In genomic region chr11:96366092-96367041, GRCm38 (mm10) we compare ENCODE assay signal across 11 mouse cellular contexts. TPM values are rescaled to one million over a fixed set of nuclear protein-coding genes. Genes with fewer than 3 reads are reported as not detected.
DNase-seq lines count a peak whose midpoint lies in the region; ATAC-seq lines count a peak whose summit lies in the region.
"Had no signal": no experiment of that assay in that cellular context is flagged by ENCODE, and none has a peak within 500 bp of the region (broad histone marks: within the 10 kb centered on the region; RNA-seq: fewer than 3 reads in every experiment).

No protein-coding gene starts in this region.

- H3K4me2 ChIP-seq in forebrain, embryonic 14.5 days (ENCODE audit: low read length), result no peak overlapping the region
- H3K4me2 ChIP-seq: forebrain, embryonic 13.5 days had no signal

- peak; percentile 70 for DNase-seq in heart, embryonic 10.5 days (ENCODE audit: low spot score)
- no peak for DNase-seq in heart, adult 8-10 months (ENCODE audit: low spot score)
- peak; percentile 52 for DNase-seq in kidney, adult 18-20 months
- peak; percentile 33 for DNase-seq in lung, postnatal 14 days
- DNase-seq in forebrain, embryonic 14.5 days (ENCODE audit: low spot score), result no peak
- DNase-seq in right cerebral cortex, postnatal 14 days, result no peak
- no peak for DNase-seq in layer of hippocampus, postnatal 36 days

- H3K36me3 ChIP-seq in heart, embryonic 10.5 days, result no peaks in the 10 kb centered on the region
- H3K36me3 ChIP-seq in forebrain, embryonic 14.5 days (ENCODE audit: control insufficient read depth, insufficient read depth, low read length), result no peaks in the 10 kb centered on the region

- peak overlapping the region; percentile 64 for H3K27ac ChIP-seq in heart, embryonic 10.5 days
- no peak overlapping the region for H3K27ac ChIP-seq in forebrain, embryonic 14.5 days (ENCODE audit: low read depth, low read length)
- H3K27ac ChIP-seq: forebrain, embryonic 13.5 days; liver, embryonic 14.5 days had no signal

- H3K4me3 ChIP-seq in heart, embryonic 10.5 days, result peak overlapping the region; percentile 50
- no peak overlapping the region for H3K4me3 ChIP-seq in forebrain, embryonic 14.5 days (ENCODE audit: low read depth, low read length)
- H3K4me3 ChIP-seq: forebrain, embryonic 13.5 days had no signal

- H3K4me1 ChIP-seq in heart, embryonic 10.5 days, result peaks cover 21% of the 10 kb centered on the region
- no peaks in the 10 kb centered on the region for H3K4me1 ChIP-seq in forebrain, embryonic 14.5 days (ENCODE audit: control insufficient read depth, insufficient read depth, low read length)
- H3K4me1 ChIP-seq: forebrain, embryonic 13.5 days had no signal

- peaks cover 96% of the 10 kb centered on the region for H3K27me3 ChIP-seq in heart, embryonic 10.5 days (ENCODE audit: insufficient read depth, poor library complexity, severe bottlenecking)
- H3K27me3 ChIP-seq in forebrain, embryonic 14.5 days (replicated peaks; ENCODE audit: control insufficient read depth, insufficient read depth, low read length), result peaks cover 96% of the 10 kb centered on the region

- WGBS in heart, embryonic 10.5 days, result 1% methylated on average over 47 of the region's 47 CpGs
- 2% methylated on average over 47 of the region's 47 CpGs for WGBS in forebrain, embryonic 14.5 days

- no peak overlapping the region for H3K9ac ChIP-seq in forebrain, embryonic 14.5 days (ENCODE audit: low read length)
- H3K9ac ChIP-seq: forebrain, embryonic 13.5 days; liver, embryonic 14.5 days had no signal

- H3K9me3 ChIP-seq in heart, embryonic 10.5 days, result no peaks in the 10 kb centered on the region
- no peaks in the 10 kb centered on the region for H3K9me3 ChIP-seq in forebrain, embryonic 14.5 days (replicated peaks; ENCODE audit: control insufficient read depth, low read length)
- H3K9me3 ChIP-seq: forebrain, embryonic 13.5 days had no signal

- ATAC-seq in common myeloid progenitor, adult 5-6 weeks (replicated peaks; ENCODE audit: low read depth, poor library complexity, severe bottlenecking), result peak; percentile 77
- no peak for ATAC-seq in forebrain, embryonic 14.5 days
- ATAC-seq: forebrain, embryonic 13.5 days had no signal

RNA-seq across cellular contexts. Expression of gene Hoxb1, which starts 0.8 kb away (rescaled TPM):
- polyA plus RNA-seq in heart, embryonic 10.5 days (2016; fragmentation: Nextera tagmentation; extraction: Ambion mirVana), result 0.20 and 3.3 TPM in 2 replicates
- total RNA-seq in heart, adult 8-10 months (2022), result not detected
- not detected in 2 replicates for total RNA-seq in common myeloid progenitor, adult 5-6 weeks (2017)
- polyA plus RNA-seq in forebrain, embryonic 14.5 days (2014; fragmentation: Nextera tagmentation; extraction: Ambion mirVana), result not detected in 2 replicates
- total RNA-seq in layer of hippocampus, postnatal 36 days (2021), result not detected
- polyA plus RNA-seq: C2C12; forebrain, embryonic 13.5 days had no signal

RNA-seq across cellular contexts. Expression of gene Hoxb2, which starts 16.0 kb away (rescaled TPM):
- 5.7 and 27.6 TPM in 2 replicates for polyA plus RNA-seq in heart, embryonic 10.5 days (2016; fragmentation: Nextera tagmentation; extraction: Ambion mirVana)
- under 1 TPM; 0.38 to 0.80 (median 0.64) TPM for total RNA-seq in heart, adult 8-10 months (2022)
- 0.73 TPM in 1 of 2 replicates, not detected in the other for total RNA-seq in common myeloid progenitor, adult 5-6 weeks (2017)
- not detected in 2 replicates for polyA plus RNA-seq in forebrain, embryonic 14.5 days (2014; fragmentation: Nextera tagmentation; extraction: Ambion mirVana)
- not detected for total RNA-seq in layer of hippocampus, postnatal 36 days (2021)
- polyA plus RNA-seq: C2C12; forebrain, embryonic 13.5 days had no signal

RNA-seq across cellular contexts. Expression of gene Hoxb3, which starts 43.2 kb away (rescaled TPM):
- 0.42 and 1.8 TPM in 2 replicates for polyA plus RNA-seq in heart, embryonic 10.5 days (2016; fragmentation: Nextera tagmentation; extraction: Ambion mirVana)
- total RNA-seq in heart, adult 8-10 months (2022), result under 1 TPM; 0.25 to 0.37 (median 0.30) TPM
- 0.55 and 0.78 TPM in 2 replicates for total RNA-seq in common myeloid progenitor, adult 5-6 weeks (2017)
- polyA plus RNA-seq in forebrain, embryonic 14.5 days (2014; fragmentation: Nextera tagmentation; extraction: Ambion mirVana), result not detected in 2 replicates
- total RNA-seq in layer of hippocampus, postnatal 36 days (2021), result not detected
- polyA plus RNA-seq: C2C12; forebrain, embryonic 13.5 days had no signal

RNA-seq across cellular contexts. Expression of gene Hoxb4, which starts 48.3 kb away (rescaled TPM):
- polyA plus RNA-seq in heart, embryonic 10.5 days (2016; fragmentation: Nextera tagmentation; extraction: Ambion mirVana), result 0.31 and 2.0 TPM in 2 replicates
- total RNA-seq in heart, adult 8-10 months (2022), result under 1 TPM; 0.35 to 0.63 (median 0.53) TPM
- total RNA-seq in common myeloid progenitor, adult 5-6 weeks (2017), result 1.1 and 2.8 TPM in 2 replicates
- not detected in 2 replicates for polyA plus RNA-seq in forebrain, embryonic 14.5 days (2014; fragmentation: Nextera tagmentation; extraction: Ambion mirVana)
- not detected for total RNA-seq in layer of hippocampus, postnatal 36 days (2021)
- polyA plus RNA-seq: forebrain, embryonic 13.5 days had no signal

Comparison
In these comparisons a context has a peak if more than half of its experiments do, and no peak if none do; other contexts are left out.
1. DNase-seq: peak in heart, embryonic 10.5 days (single experiment), kidney, adult 18-20 months (single experiment) and lung, postnatal 14 days (single experiment); none in heart, adult 8-10 months (single experiment), forebrain, embryonic 14.5 days (single experiment), right cerebral cortex, postnatal 14 days (single experiment) and layer of hippocampus, postnatal 36 days (0 of 2).